Mouse (Mus musculus): ENCODE data around the gene Zzz3.

The Zzz3 gene

GRCm38 (mm10) chr3:152498968-152499696 is 103.9 kb downstream of the Zzz3 start:
- DNase-seq, result no peak

GRCm38 (mm10) chr3:152507900-152508299 is 112.6 kb downstream of the Zzz3 start:
- no peak for DNase-seq

- DNase-seq, result no peak
Measured at GRCm38 (mm10) chr3:152508419-152508993, 113.2 kb downstream of the Zzz3 start.

GRCm38 (mm10) chr3:152509268-152509667 is 114.0 kb downstream of the Zzz3 start:
- no peak for DNase-seq
